Mouse (Mus musculus): ENCODE measurements around the gene Arhgap6.

DNA sequence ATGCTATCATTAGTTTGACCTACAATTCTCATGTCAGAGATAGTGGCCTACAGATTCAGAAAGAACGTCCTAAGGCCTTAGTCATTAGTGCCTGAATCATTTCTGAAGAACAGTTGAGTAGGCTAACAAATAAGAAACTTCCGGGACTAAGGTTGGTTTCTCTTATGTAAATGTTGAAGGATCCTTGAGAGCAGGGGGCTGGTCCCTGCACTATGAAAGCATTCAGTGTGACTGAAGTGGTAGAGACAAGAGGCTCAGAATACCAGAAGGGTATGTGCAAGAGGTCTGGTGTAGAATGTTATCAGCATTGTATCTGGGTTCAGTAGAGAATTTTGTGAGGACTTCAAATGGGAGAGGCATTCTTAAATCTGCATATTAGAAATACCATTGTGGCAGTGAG is 185.5 kb downstream of the Arhgap6 start:
- TF ChIP-seq CTCF (IDR thresholded peaks at IDR 0.05; ENCODE audit: borderline replicate concordance, insufficient read depth, low read depth, low read length): no peak
- no peak for TF ChIP-seq POLR2A (IDR thresholded peaks at IDR 0.05; ENCODE audit: borderline replicate concordance, insufficient read depth, low read length)
